Mouse (Mus musculus) testis, adult 2 months (tissue): ENCODE measurements around the gene Gm17660. TPM values are rescaled to one million over a fixed set of nuclear protein-coding genes. Genes with fewer than 3 reads are reported as not detected.
"Not testable (repeated sequence)": the region's sequence is repeated elsewhere in the genome, so short reads cannot be mapped to it uniquely, and the experiment has no call there.

Experiments used
- H3K27ac ChIP-seq: fragments of 200-500 bp; 2 replicates; pipeline ENCODE4 v1.5.1; 2012; ENCODE audit warnings: low read depth, low read length; ENCODE audit not compliant: control insufficient read depth, insufficient read depth
- H3K27me3 ChIP-seq: fragments of 200-500 bp; 2 replicates; pipeline ENCODE4 v1.6.1; 2012; ENCODE audit warnings: mild to moderate bottlenecking, low read length, moderate library complexity; ENCODE audit not compliant: control insufficient read depth, insufficient read depth
- H3K36me3 ChIP-seq: fragments of 200-500 bp; 2 replicates; pipeline ENCODE4 v1.6.1; 2012; ENCODE audit warnings: mild to moderate bottlenecking, low read length; ENCODE audit not compliant: control insufficient read depth, insufficient read depth
- H3K4me1 ChIP-seq: fragments of 200-500 bp; 2 replicates; pipeline ENCODE4 v1.6.1; 2012; ENCODE audit warnings: low read length; ENCODE audit not compliant: control insufficient read depth, insufficient read depth
- H3K4me3 ChIP-seq: fragments of 200-500 bp; 2 replicates; pipeline ENCODE4 v1.5.1; 2012; ENCODE audit warnings: low read depth, mild to moderate bottlenecking, low read length, moderate library complexity, mixed read lengths; ENCODE audit not compliant: control insufficient read depth
- CTCF ChIP-seq: fragments of 200-500 bp; IDR thresholded peaks from 2 replicates; pipeline ENCODE4 v1.5.1; 2012; ENCODE audit warnings: low read depth, mild to moderate bottlenecking, inconsistent platforms, low read length, moderate library complexity; ENCODE audit not compliant: control insufficient read depth, insufficient read depth, insufficient replicate concordance
- POLR2A ChIP-seq: fragments of 200-500 bp; IDR thresholded peaks from 2 replicates; pipeline ENCODE4 v1.6.1; 2012; ENCODE audit warnings: low read depth, mild to moderate bottlenecking, inconsistent platforms, low read length, moderate library complexity; ENCODE audit not compliant: control insufficient read depth
- polyA plus RNA-seq: library from polyadenylated mRNA; depleted of rRNA; stranded (reverse); fragments of >200 nt; gene quantifications from 2 replicates; pipeline ENCODE4 v1.2.3, GENCODE M21; 2012

The Gm17660 gene
- polyA plus RNA-seq, 1 experiment, result 0.62 TPM

DNA sequence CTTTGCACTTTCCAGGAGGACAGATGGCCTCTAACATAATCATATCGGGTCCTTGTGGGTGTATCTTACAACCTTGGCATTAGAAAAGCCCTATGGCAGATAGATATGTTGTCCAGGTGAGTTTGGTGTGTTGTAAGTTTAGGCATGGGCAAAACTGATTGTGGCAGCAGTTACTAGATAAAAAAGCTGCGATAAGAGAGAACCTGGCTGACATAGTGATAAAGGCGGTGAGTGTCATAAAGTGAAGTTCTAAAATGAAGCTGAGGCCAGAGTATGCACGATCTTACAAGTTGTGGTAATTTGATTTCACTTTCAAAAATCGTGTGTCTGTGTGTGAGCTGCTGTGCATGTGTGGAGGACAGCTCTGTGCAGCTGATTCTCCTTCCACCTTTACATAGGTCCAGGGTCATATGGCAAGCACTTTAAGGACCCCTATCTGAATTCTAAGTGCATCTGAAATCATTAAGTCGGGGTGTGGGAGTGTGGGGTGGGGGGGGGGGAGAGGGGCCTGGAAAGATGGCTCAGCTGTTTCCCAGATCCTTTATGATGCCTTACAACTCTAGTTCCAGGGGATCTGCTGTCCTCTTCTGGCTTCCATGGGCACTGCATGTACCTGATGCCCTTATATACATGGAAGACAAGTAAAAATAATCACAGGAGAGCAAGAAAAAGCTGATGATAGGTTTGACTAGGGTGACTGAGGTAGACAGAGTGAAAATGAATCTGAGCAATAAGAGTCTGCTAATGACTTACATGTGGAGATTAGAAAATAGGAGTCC is 38.1 kb downstream of the Gm17660 start:
- H3K4me3 ChIP-seq, result no peak overlapping the region
- no peaks in the 10 kb centered on the region for H3K36me3 ChIP-seq
- H3K4me1 ChIP-seq, result no peaks in the 10 kb centered on the region; the same call in 1 of the 2 replicates
- TF ChIP-seq CTCF (no peak), POLR2A (no peak)
- H3K27me3 ChIP-seq, result no peaks in the 10 kb centered on the region
- no peak overlapping the region for H3K27ac ChIP-seq

DNA sequence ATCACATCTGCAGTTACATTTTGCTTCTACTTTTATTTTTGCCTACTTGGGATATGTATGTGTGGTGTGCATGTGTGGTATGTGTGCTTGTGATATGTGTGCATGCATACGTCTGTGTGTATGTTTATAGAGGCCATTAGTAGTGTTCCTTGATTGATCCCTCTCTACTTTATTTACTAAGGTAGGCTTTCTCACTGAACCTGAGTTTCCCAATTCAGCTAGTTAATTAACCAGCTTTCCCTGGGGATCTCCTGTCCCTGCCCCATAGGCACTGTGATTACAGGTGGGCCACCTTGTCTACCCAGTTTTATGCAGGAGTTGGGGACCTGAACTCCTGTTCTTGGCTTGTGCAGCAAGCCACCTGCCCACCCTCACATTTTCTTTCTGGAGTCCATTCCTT is 40.7 kb downstream of the Gm17660 start:
- Histone ChIP-seq H3K27ac (no peak overlapping the region), H3K4me1 (no peaks in the 10 kb centered on the region; the same call in 1 of the 2 replicates), H3K4me3 (no peak overlapping the region), H3K27me3 (no peaks in the 10 kb centered on the region), H3K36me3 (no peaks in the 10 kb centered on the region)
- TF ChIP-seq CTCF (no peak), POLR2A (no peak)

DNA sequence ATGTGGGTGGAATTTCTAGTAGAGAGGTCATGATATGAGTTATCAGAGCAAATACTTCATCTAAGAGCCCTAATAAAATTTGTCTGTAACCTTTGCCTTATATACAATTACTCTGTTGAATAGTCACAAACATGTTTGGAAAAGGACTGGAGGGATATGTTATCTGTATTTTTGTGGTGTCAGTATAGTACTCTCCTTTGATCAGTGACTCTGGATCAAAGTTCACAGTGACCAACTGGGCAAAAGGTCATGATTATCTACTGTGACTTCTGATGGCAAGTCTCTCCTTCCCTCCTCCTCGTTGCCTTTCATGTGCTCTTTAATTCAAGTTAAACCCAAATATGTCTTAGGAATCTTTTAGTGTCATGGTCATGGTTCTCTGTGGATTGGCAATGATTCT is 41.6 kb downstream of the Gm17660 start:
- Histone ChIP-seq H3K4me3 (no peak overlapping the region), H3K36me3 (no peaks in the 10 kb centered on the region), H3K27ac (no peak overlapping the region), H3K4me1 (no peaks in the 10 kb centered on the region; the same call in 1 of the 2 replicates), H3K27me3 (no peaks in the 10 kb centered on the region)
- TF ChIP-seq POLR2A (no peak), CTCF (no peak)

DNA sequence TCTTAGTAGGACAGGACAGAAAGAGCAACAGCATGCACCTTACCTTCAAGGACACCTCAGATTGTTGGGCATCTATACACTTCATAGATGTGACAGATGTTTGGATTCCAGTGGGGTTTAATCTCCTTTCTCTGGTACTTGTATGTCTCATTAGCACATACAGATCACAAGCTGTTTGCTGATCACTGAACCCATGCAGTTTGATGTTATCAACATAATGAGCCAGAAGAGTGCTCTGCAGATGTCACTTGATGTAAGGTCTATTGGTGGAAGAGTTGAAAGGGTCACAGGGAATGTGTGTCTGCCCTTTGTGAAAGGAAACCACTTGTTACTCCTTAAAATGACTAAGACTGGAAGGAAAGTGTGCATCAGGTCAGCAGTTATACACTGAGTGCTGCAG is 42.3 kb downstream of the Gm17660 start:
- no peaks in the 10 kb centered on the region for H3K27me3 ChIP-seq
- TF ChIP-seq CTCF, result no peak
- TF ChIP-seq POLR2A, result no peak
- H3K27ac ChIP-seq, result 0 out of 2 replicates have a peak overlapping the region, but pooled peaks have one; percentile 32
- H3K4me3 ChIP-seq, result no peak overlapping the region
- H3K4me1 ChIP-seq, result no peaks in the 10 kb centered on the region; the same call in 1 of the 2 replicates
- no peaks in the 10 kb centered on the region for H3K36me3 ChIP-seq

DNA sequence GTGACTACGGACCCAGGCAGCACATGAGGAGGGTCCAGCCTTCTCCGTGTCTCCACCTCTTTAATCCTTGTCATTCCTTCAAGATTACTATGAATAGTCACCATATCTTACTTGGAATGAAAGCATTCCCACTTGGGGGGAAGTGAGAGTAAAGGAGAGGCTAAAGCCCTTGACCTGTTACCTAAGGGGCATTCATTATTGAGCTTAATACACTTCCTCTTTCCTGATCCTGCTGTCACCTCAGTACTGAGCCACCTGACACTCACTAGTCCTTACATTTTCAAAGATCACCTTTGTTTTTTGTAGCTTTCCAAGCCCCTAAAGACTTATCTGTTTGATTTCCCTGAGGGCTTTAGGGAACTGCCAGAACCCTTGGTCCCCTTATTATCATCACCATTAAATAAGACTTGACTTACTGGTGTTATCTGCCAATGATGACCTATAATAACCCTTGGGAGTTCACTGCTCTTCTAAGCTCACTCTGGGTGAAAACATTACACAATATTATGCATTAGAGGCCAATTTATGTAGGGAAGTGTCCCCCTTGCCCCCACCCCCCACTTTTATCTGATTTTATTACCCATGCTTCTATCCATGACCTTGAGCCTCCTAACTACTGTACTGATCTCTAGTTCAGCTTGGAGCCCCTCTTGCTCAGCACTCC is 44.8 kb downstream of the Gm17660 start:
- H3K4me3 ChIP-seq, result no peak overlapping the region
- H3K4me1 ChIP-seq, result no peaks in the 10 kb centered on the region; the same call in 1 of the 2 replicates
- no peaks in the 10 kb centered on the region for H3K36me3 ChIP-seq
- no peaks in the 10 kb centered on the region for H3K27me3 ChIP-seq
- no peak for TF ChIP-seq POLR2A
- TF ChIP-seq CTCF, result no peak
- no peak overlapping the region for H3K27ac ChIP-seq

DNA sequence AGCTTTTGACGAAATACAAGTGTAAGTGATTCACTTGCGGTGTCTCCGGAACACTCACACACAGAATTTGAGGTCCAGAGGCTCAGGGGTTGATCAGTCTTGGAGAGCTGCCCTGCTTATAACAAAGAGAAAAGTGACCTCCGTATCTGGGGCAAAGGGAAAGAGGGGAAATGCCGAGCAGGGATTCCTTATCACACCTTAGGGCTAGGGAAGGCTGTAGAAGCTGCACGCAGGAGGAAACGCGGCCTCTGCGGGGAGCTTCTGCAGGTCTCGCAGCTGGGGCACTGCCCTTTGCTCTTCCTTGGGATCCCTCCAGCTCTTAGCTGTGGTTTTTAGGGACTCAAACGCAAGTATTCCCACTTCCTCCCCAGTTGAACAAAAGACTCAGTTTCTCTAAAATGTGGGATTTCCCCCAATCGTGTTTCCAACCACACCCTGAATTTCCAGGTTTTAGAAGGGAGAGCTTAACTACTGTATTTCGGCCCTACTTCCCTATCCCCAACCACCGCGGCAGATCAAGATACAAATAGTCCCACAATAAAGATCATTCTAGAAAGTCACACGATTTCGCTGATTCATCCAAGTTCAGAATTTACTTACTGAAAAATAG is 52.1 kb downstream of the Gm17660 start:
- H3K27ac ChIP-seq, result no peak overlapping the region
- no peak overlapping the region for H3K4me3 ChIP-seq
- TF ChIP-seq POLR2A (no peak), CTCF (no peak)
- no peaks in the 10 kb centered on the region for H3K27me3 ChIP-seq
- H3K36me3 ChIP-seq, result no peaks in the 10 kb centered on the region
- H3K4me1 ChIP-seq, result peaks cover 6% of the 10 kb centered on the region; the same call in 1 of the 2 replicates

DNA sequence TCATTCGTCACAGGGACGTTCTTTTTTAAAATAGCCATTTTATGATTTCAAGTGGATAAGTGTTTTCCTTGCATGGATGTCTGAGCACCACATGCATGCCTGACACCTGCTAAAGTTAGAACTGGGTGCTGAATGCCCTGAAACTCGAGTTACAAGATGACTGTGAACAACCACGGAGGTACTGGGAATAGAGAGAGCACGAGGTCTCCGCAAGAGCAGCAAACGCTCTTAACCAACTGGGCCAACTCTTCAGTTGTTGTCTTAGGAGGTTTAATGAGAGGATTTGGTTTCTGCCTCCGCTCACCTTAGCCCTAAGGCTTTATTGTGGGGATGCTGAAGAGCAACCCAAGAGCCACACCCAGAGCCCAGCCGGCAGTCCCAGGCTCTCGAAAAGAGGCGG is 52.6 kb downstream of the Gm17660 start:
- Histone ChIP-seq H3K4me3 (no peak overlapping the region), H3K27ac (no peak overlapping the region)

DNA sequence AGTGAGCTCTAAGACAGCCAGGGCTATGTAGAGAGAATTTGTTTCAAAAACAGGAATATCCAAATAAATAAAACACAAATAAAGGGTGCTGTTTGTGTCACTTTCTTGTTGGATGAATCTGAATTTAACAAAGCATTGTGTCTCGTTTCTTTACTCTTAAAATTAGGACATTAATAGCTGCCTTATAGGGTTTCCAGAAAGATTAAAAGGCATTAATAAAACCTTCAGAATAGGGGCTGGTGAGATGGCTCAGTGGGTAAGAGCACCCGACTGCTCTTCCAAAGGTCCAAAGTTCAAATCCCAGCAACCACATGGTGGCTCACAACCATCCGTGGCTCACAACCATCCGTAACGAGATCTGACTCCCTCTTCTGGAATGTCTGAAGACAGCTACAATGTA is 53.2 kb downstream of the Gm17660 start:
- not testable (repeated sequence) for H3K27ac ChIP-seq, H3K36me3 ChIP-seq, H3K27me3 ChIP-seq, H3K4me1 ChIP-seq, H3K4me3 ChIP-seq

More for the DNA sequence above, 52.6 kb downstream of the Gm17660 start:
- Histone ChIP-seq H3K27me3 (no peaks in the 10 kb centered on the region), H3K4me1 (peaks cover 6% of the 10 kb centered on the region; the same call in 1 of the 2 replicates), H3K36me3 (no peaks in the 10 kb centered on the region)
- no peak for TF ChIP-seq CTCF
- no peak for TF ChIP-seq POLR2A
